Mouse (Mus musculus) olfactory bulb, adult 2 months (tissue): ENCODE measurements around the gene Hist1h2bh. TPM values are rescaled to one million over a fixed set of nuclear protein-coding genes. Genes with fewer than 3 reads are reported as not detected.

Source experiments
- H3K27ac ChIP-seq: fragments of 200-500 bp; 2 replicates; pipeline ENCODE4 v1.5.1; 2012; ENCODE audit warnings: low read depth, low read length; ENCODE audit not compliant: insufficient read depth
- H3K4me1 ChIP-seq: fragments of 200-500 bp; 2 replicates; pipeline ENCODE4 v1.6.1; 2012; ENCODE audit warnings: low read length; ENCODE audit not compliant: control insufficient read depth, insufficient read depth
- H3K4me3 ChIP-seq: fragments of 200-500 bp; 2 replicates; pipeline ENCODE4 v1.5.1; 2012; ENCODE audit warnings: mild to moderate bottlenecking, low read depth, low read length, moderate library complexity; ENCODE audit not compliant: insufficient read depth
- CTCF ChIP-seq: fragments of 200-500 bp; IDR thresholded peaks from 2 replicates; pipeline ENCODE4 v1.5.1; 2012; ENCODE audit warnings: low read depth, mild to moderate bottlenecking, low read length, moderate library complexity; ENCODE audit not compliant: insufficient read depth
- POLR2A ChIP-seq: fragments of 200-500 bp; IDR thresholded peaks from 2 replicates; pipeline ENCODE4 v1.6.1; 2012; ENCODE audit warnings: mild to moderate bottlenecking, low read depth, low read length, moderate library complexity; ENCODE audit not compliant: insufficient read depth
- WGBS: fragments of 180-500 bp; shearing (Covaris S2); methylation state at CpG from one replicate; pipeline ENCODE4 v1.1.7; 2018; 5-methylcytosine and 5-hydroxymethylcytosine counted together
- polyA plus RNA-seq: library from polyadenylated mRNA; stranded (reverse); fragments of >200 nt; gene quantifications from 2 replicates; pipeline ENCODE4 v1.2.4, GENCODE M21; 2012; ENCODE audit warnings: low replicate concordance; ENCODE audit not compliant: missing spikeins, insufficient read depth, insufficient read length

Hist1h2bh gene
- polyA plus RNA-seq, 1 experiment, result not detected

GRCm38 (mm10) chr13:23500424-23501200 is 42.6 kb downstream of the Hist1h2bh start:
- no peaks in the 10 kb centered on the region for H3K4me1 ChIP-seq
- WGBS, result 22% methylated on average over 17 of the region's 17 CpGs
- no peak overlapping the region for H3K4me3 ChIP-seq
- no peak overlapping the region for H3K27ac ChIP-seq
- TF ChIP-seq POLR2A (no peak), CTCF (no peak)

GRCm38 (mm10) chr13:23499943-23500342 is 43.2 kb downstream of the Hist1h2bh start:
- H3K4me3 ChIP-seq, result no peak overlapping the region
- 58% methylated on average over 7 of the region's 7 CpGs for WGBS
- no peak overlapping the region for H3K27ac ChIP-seq
- no peaks in the 10 kb centered on the region for H3K4me1 ChIP-seq
- no peak for TF ChIP-seq POLR2A
- TF ChIP-seq CTCF, result no peak

GRCm38 (mm10) chr13:23498653-23499052 is 44.5 kb downstream of the Hist1h2bh start:
- no peaks in the 10 kb centered on the region for H3K4me1 ChIP-seq
- TF ChIP-seq POLR2A (no peak), CTCF (no peak)
- no peak overlapping the region for H3K27ac ChIP-seq
- 18% methylated on average over 10 of the region's 10 CpGs for whole genome bisulfite sequencing
- H3K4me3 ChIP-seq, result no peak overlapping the region

GRCm38 (mm10) chr13:23497656-23498321 is 45.4 kb downstream of the Hist1h2bh start:
- 39% methylated on average over 19 of the region's 19 CpGs for WGBS
- TF ChIP-seq CTCF (no peak), POLR2A (no peak)
- Histone ChIP-seq H3K4me3 (no peak overlapping the region), H3K27ac (no peak overlapping the region), H3K4me1 (no peaks in the 10 kb centered on the region)

- Histone ChIP-seq H3K4me1 (peaks cover 2% of the 10 kb centered on the region; the same call in 1 of the 2 replicates), H3K4me3 (no peak overlapping the region), H3K27ac (no peak overlapping the region)
- WGBS, result 90% methylated on average over 6 of the region's 6 CpGs
- TF ChIP-seq POLR2A (no peak), CTCF (no peak)
Measured at GRCm38 (mm10) chr13:23495526-23495925, 47.7 kb downstream of the Hist1h2bh start.

GRCm38 (mm10) chr13:23491990-23492389 is 51.2 kb downstream of the Hist1h2bh start:
- no peak overlapping the region for H3K27ac ChIP-seq
- TF ChIP-seq CTCF (no peak), POLR2A (no peak)
- H3K4me1 ChIP-seq, result peaks cover 9% of the 10 kb centered on the region
- H3K4me3 ChIP-seq, result no peak overlapping the region
- WGBS, result 21% methylated on average over 14 of the region's 14 CpGs

Other genes with a start within 250 kb of the Hist1h2bh start
- not detected in 2 replicates for gene Zfp322a, start 174.2 kb downstream of the Hist1h2bh start, polyA plus RNA-seq
- gene Abt1, start 119.5 kb downstream of the Hist1h2bh start, polyA plus RNA-seq, result not detected in 2 replicates
- gene Btn1a1, start 77.5 kb downstream of the Hist1h2bh start, polyA plus RNA-seq, result not detected in 2 replicates
- gene Btn2a2, start 54.5 kb downstream of the Hist1h2bh start, polyA plus RNA-seq, result not detected in 2 replicates
- gene Hist1h4h, start 12.3 kb downstream of the Hist1h2bh start, polyA plus RNA-seq, result not detected in 2 replicates
- gene Hist1h2af, start 9.5 kb downstream of the Hist1h2bh start, polyA plus RNA-seq, result not detected in 2 replicates
- not detected in 2 replicates for gene Hist1h3g, start 8.0 kb downstream of the Hist1h2bh start, polyA plus RNA-seq
- gene Hist1h3f, start 660 bp upstream of the Hist1h2bh start, polyA plus RNA-seq, result not detected in 2 replicates
- not detected in 2 replicates for gene Hist1h4f, start 8.3 kb upstream of the Hist1h2bh start, polyA plus RNA-seq
- gene Hist1h1d, start 9.9 kb upstream of the Hist1h2bh start, polyA plus RNA-seq, result not detected in 2 replicates
- not detected in 2 replicates for gene Hist1h3e, start 19.0 kb upstream of the Hist1h2bh start, polyA plus RNA-seq
- gene Hist1h2ae, start 27.8 kb upstream of the Hist1h2bh start, polyA plus RNA-seq, result not detected in 2 replicates
- gene Hist1h2bg, start 28.0 kb upstream of the Hist1h2bh start, polyA plus RNA-seq, result not detected in 2 replicates
- not detected in 2 replicates for gene Hist1h2bf, start 30.8 kb upstream of the Hist1h2bh start, polyA plus RNA-seq
- gene Hist1h2ad, start 31.0 kb upstream of the Hist1h2bh start, polyA plus RNA-seq, result not detected in 2 replicates
- gene Hist1h3d, start 32.4 kb upstream of the Hist1h2bh start, polyA plus RNA-seq, result not detected in 2 replicates
- not detected in 2 replicates for gene Hist1h4d, start 38.2 kb upstream of the Hist1h2bh start, polyA plus RNA-seq
- not detected in 2 replicates for gene Hist1h2be, start 77.7 kb upstream of the Hist1h2bh start, polyA plus RNA-seq
- gene Hist1h1e, start 79.2 kb upstream of the Hist1h2bh start, polyA plus RNA-seq, result not detected in 2 replicates
- gene Hist1h2ac, start 140.6 kb upstream of the Hist1h2bh start, polyA plus RNA-seq, result not detected in 2 replicates
- gene Hist1h2bc, start 140.8 kb upstream of the Hist1h2bh start, polyA plus RNA-seq, result not detected in 2 replicates
- gene Hist1h1t, start 152.4 kb upstream of the Hist1h2bh start, polyA plus RNA-seq, result not detected in 2 replicates
- gene Hist1h4c, start 155.1 kb upstream of the Hist1h2bh start, polyA plus RNA-seq, result not detected in 2 replicates
- not detected in 2 replicates for gene Hfe, start 167.5 kb upstream of the Hist1h2bh start, polyA plus RNA-seq
- gene Hist1h1c, start 195.4 kb upstream of the Hist1h2bh start, polyA plus RNA-seq, result not detected in 2 replicates
- not detected in 2 replicates for gene Hist1h3c, start 202.2 kb upstream of the Hist1h2bh start, polyA plus RNA-seq
- gene Hist1h2bb, start 203.3 kb upstream of the Hist1h2bh start, polyA plus RNA-seq, result not detected in 2 replicates
- not detected in 2 replicates for gene Hist1h2ab, start 207.7 kb upstream of the Hist1h2bh start, polyA plus RNA-seq
- not detected in 2 replicates for gene Hist1h3b, start 208.9 kb upstream of the Hist1h2bh start, polyA plus RNA-seq
- not detected in 2 replicates for gene Hist1h4b, start 213.6 kb upstream of the Hist1h2bh start, polyA plus RNA-seq
- not detected in 2 replicates for gene Hist1h4a, start 217.8 kb upstream of the Hist1h2bh start, polyA plus RNA-seq
- gene Hist1h3a, start 219.0 kb upstream of the Hist1h2bh start, polyA plus RNA-seq, result not detected in 2 replicates
- not detected in 2 replicates for gene Hist1h1a, start 220.3 kb upstream of the Hist1h2bh start, polyA plus RNA-seq
- not detected in 2 replicates for gene Trim38, start 226.5 kb upstream of the Hist1h2bh start, polyA plus RNA-seq